Mouse (Mus musculus) 416B (cell line): ENCODE data around the gene Nup133.
A peak's percentile ranks its signal among the peaks of the same experiment; 100 is the strongest.

Experiments
- DNase-seq: peaks from one replicate; pipeline ENCODE4 v3.0.0; 2011; ENCODE audit warnings: low read depth

Gene Nup133

GRCm38 (mm10) chr8:123953686-123954085 lies 4.6 kb upstream of the Nup133 start:
- no peak for DNase-seq

GRCm38 (mm10) chr8:123950077-123950802 lies 1.2 kb upstream of the Nup133 start:
- peak; percentile 82 for DNase-seq

DNA sequence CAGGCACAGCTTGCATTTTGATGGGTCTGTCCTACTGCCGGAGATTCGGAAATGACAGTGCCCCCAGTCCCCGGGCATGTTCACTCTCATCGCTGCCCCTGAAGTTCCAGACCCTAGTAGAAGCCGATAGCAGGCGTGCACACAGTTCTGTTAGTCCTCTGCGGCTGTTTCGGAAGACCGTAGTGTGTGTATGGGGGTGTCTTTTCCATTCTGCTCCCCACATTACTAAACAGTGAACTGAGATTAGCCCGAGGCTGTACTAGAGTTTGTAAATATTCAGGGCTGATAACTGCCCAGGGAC lies 571 bp upstream of the Nup133 start:
- DNase-seq: no peak

DNA sequence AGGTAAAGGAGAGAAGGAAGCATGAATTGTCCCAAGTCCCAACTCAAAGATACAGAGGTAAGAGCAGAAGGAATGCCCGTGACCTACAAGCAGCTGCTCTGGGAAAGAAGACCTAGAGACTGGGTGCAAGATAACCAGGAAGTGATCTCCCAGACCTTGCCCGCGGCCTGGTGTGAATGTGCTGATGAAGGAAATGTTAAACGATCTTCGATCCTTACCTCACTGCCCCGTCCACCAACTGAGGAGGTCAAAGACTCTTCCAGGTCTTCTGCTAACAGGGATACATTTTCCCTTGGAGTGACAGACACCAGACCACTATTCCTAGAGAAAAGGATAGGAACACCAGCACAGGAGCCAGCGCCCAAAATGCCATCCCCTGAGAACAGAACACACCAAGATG lies 20.0 kb downstream of the Nup133 start:
- no peak for DNase-seq

DNA sequence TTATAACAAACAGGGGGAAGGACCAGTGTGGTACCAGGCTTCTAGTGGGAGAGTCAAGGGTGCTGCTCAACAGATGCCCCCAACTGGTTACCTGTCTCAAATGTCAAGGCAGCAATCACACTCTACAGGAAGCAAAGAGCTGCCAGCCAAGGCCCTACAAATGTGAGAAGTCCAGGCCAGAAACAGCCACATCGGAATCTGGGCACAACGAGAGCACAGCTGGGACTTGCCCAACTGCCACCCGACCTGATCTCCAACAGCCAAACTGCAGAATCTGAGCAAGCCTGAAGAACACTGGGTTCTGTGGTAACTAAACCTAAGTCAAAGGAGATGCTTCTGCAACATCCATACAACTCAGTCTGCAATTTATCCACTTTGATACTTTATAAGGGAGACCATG lies 23.4 kb downstream of the Nup133 start:
- DNase-seq: no peak

DNA sequence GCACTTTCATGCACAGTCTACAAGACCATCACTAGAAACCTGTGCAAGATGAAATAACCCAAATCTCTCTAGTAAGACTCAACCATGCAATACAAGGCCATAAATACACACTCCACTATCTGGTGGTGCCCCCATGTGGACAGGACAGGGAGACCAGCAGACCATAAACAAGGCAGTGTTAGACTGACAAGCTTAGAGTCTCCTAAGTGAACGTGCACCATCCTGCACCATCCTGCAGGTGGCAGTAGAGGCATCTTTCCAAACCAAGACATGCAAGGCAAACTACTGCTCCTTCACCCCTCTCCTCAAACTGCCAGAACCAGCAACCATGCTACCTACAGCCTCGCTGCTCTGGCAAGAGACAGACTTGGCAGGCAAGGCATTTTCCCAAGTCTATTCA lies 24.3 kb downstream of the Nup133 start:
- peak; percentile 93 for DNase-seq

- no peak for DNase-seq
These were observed 34.4 kb downstream of the Nup133 start for GRCm38 (mm10) chr8:123914635-123915034.

DNA sequence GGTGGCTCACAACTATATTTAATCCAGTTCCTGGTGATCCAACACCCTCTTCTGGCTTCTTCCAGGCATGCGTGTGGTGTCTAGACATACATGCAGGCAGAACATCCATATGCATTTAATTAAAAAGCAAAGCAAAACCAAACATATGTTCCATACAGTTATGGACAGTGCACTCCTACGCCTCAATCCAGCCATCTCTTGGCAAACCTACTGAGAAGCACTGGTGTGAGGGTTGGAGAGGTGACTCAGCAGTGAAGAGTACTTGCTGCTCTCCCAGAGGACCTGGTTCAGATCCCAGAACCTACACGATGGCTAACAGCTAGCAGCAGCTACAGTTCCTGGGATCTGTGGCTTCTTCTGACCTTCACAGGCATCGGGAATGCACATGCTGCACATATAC lies 36.8 kb downstream of the Nup133 start:
- DNase-seq: no peak

- DNase-seq: no peak
These were observed 41.5 kb downstream of the Nup133 start for GRCm38 (mm10) chr8:123907604-123908003.

DNA sequence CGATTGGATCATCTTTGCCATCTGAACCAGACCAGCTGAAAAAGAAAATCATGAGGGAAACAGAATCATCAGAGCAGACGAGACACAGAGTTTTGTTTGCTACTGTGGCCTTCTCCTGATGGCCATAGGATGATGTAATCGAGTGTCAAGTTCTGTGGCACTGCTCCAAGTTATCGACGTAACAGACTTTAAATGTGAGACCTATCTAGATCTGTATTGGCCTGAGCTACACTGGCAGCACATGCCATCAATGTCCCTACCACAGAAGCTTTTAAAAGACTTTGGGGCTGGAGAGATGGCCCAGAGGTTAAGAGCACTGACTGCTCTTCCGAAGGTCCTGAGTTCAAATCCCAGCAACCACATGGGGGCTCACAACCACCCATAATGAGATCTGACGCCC lies 46.4 kb downstream of the Nup133 start:
- peak; percentile 28 for DNase-seq

DNA sequence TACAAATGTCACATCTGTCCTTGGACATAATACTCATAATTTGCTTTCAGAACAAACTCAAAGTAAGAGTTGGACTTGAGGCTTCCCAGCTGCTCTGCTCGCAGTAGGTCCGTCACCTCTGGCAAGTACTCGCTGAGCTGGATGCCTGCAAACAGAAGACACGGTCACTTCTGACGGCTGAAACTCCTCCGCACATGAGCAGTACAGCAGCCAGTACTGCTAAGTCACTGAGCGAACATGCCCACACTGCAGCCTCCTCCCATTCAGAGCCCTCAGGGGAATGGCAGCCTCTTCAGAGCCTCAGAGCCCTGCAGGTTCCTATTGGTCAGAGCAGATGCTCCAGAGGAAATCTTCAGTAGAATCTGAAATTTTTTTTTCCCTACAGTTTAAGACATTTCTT lies 49.7 kb downstream of the Nup133 start:
- DNase-seq: no peak

DNA sequence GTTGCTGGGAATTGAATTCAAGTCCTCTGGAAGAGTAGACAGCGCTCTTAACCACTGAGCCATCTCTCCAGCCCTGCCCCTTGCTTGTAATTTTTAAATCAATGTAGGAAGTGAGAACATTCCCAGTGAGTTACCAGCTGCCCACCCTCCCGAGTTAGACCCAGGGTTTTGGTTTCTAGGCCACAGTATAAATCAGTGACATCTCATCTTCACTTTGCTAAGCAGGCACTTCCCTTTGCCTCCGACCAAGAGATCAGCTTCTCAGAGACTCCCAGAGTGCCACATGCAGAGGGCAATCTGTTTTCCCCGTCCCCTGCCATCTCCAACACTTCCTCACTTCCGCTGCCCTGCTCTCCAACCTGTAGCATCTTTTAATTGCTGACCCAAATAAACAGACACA lies 50.5 kb downstream of the Nup133 start:
- no peak for DNase-seq

- no peak for DNase-seq
These were observed 52.3 kb downstream of the Nup133 start for GRCm38 (mm10) chr8:123896774-123897173.

GRCm38 (mm10) chr8:123896366-123896761 lies 52.7 kb downstream of the Nup133 start:
- no peak for DNase-seq

GRCm38 (mm10) chr8:123895680-123896365 lies 53.2 kb downstream of the Nup133 start:
- no peak for DNase-seq

- no peak for DNase-seq
These were observed 53.8 kb downstream of the Nup133 start for GRCm38 (mm10) chr8:123895230-123895629.

GRCm38 (mm10) chr8:123894502-123895097 lies 54.5 kb downstream of the Nup133 start, which contains the start of gene Acta1:
Gene Acta1, minus strand, starts transcription at chr8:123894751.
- no peak for DNase-seq

DNA sequence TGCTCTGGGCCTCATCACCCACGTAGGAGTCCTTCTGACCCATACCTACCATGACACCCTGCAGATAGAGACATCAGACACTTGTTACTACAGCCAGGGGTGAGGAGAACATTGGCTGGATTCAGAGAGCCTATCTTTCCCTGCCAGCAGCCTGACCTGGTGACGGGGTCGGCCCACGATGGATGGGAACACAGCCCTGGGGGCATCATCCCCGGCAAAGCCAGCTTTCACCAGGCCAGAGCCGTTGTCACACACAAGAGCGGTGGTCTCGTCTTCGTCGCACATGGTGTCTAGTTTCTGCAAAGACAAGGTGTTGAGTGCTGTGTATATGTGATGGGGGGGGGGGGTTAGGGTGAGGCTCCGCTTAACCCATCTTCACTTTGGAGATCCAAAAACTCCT lies 55.7 kb downstream of the Nup133 start:
- no peak for DNase-seq

DNA sequence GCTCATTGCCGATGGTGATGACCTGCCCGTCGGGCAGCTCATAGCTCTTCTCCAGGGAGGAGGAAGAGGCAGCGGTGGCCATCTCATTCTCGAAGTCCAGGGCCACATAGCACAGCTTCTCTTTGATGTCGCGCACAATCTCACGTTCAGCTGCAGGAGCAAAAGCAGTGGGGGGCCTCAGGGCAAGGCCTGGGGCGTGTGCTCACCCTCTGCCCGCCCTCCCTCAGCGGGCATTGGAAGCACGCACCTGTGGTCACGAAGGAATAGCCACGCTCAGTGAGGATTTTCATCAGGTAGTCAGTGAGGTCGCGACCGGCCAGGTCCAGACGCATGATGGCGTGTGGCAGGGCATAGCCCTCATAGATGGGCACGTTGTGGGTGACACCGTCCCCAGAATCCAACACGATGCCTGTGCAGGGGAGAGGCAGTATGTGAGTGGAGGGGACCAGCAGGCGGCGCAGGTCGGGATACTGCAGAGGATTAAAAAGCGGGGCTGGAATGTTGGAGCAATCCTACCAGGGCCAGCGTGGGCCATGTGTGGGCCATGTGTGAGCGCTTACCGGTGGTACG lies 56.4 kb downstream of the Nup133 start:
- DNase-seq: no peak

GRCm38 (mm10) chr8:123891883-123892585 lies 57.0 kb downstream of the Nup133 start:
- no peak for DNase-seq

DNA sequence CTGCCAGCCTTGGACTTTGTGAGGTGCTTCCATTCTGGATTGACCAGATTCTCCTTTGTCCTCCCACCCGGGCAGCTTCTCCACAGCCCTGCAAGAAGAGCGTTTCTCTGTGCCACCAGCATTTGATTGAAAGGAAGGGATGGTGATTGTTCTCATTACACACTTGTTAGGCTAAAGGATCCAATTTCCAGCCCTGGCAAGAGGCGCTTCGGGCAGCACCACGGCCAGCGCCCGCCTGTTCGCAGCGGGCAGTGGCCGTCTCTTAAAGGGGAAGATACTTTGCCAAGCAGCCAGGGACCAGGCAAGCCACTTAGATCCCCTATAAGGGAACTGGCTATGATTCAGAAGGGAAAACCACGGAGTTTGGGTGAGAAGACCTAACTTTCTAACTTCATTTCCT lies 57.8 kb downstream of the Nup133 start:
- peak; percentile 50 for DNase-seq

DNA sequence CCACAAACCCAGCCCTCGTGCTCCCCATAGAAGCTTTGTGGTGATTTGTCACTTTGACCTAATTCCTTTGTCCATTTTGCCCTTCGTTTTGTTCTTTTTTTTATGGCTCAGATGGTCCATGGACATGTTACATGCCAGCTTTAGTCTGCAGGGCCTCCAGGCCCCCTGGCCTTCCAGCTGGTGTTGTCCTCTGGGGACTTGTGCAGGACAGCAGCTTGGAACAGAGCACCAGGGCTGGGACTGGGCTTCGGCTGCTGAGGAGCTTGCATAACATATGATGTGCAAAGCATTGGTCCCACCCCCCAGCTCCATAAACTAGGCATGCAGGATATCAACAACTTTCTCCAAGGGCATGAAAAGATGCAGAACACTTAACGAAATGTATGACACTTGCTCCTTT lies 59.3 kb downstream of the Nup133 start:
- DNase-seq: no peak

GRCm38 (mm10) chr8:123887956-123888355 lies 61.1 kb downstream of the Nup133 start:
- no peak for DNase-seq
